Mouse (Mus musculus) limb, embryonic 14.5 days (tissue): ENCODE results near the gene Rer1. TPM values are rescaled to one million over a fixed set of nuclear protein-coding genes. Genes with fewer than 3 reads are reported as not detected.

Experiments
- ATAC-seq: fragments of 200-750 bp; cut with Nextera tagmentation; 2 replicates; pipeline ENCODE4 v1.8.0; 2017; ENCODE audit warnings: low read depth, moderate number of reproducible peaks, moderate TSS enrichment; ENCODE audit not compliant: low FRiP score
- DNase-seq: peaks from one replicate; pipeline ENCODE4 v3.0.0-alpha.2; 2015; ENCODE audit warnings: low spot score
- H3K27ac ChIP-seq: fragments of 300-500 bp; sonication (generic); replicated peaks from 2 replicates; pipeline ENCODE4 v1.5.1; 2014; ENCODE audit warnings: low read depth, mild to moderate bottlenecking, low read length, moderate library complexity, mixed read lengths
- H3K27me3 ChIP-seq: fragments of 300-500 bp; sonication (generic); 2 replicates; pipeline ENCODE4 v1.6.1; 2014; ENCODE audit warnings: low read length, mixed read lengths; ENCODE audit not compliant: control insufficient read depth, insufficient read depth
- H3K36me3 ChIP-seq: fragments of 300-500 bp; sonication (generic); 2 replicates; pipeline ENCODE4 v1.6.1; 2014; ENCODE audit warnings: mild to moderate bottlenecking, low read length, moderate library complexity, mixed read lengths; ENCODE audit not compliant: control insufficient read depth, insufficient read depth
- H3K4me1 ChIP-seq: fragments of 300-500 bp; sonication (generic); 2 replicates; pipeline ENCODE4 v1.6.1; 2014; ENCODE audit warnings: antibody characterized with exemption, low read length, mixed read lengths; ENCODE audit not compliant: control insufficient read depth, insufficient read depth
- H3K4me2 ChIP-seq: fragments of 300-500 bp; sonication (generic); replicated peaks from 2 replicates; pipeline ENCODE4 v1.6.1; 2014; ENCODE audit warnings: low read depth, mild to moderate bottlenecking, low read length, moderate library complexity; ENCODE audit not compliant: severe bottlenecking
- H3K4me3 ChIP-seq: fragments of 300-500 bp; sonication (generic); replicated peaks from 2 replicates; pipeline ENCODE4 v1.5.1; 2014; ENCODE audit warnings: low read length
- H3K9ac ChIP-seq: fragments of 300-500 bp; sonication (generic); 2 replicates; pipeline ENCODE4 v1.6.1; 2014; ENCODE audit warnings: mild to moderate bottlenecking, low read depth, low read length, moderate library complexity; ENCODE audit not compliant: severe bottlenecking
- H3K9me3 ChIP-seq: fragments of 300-500 bp; sonication (generic); 2 replicates; pipeline ENCODE4 v1.6.1; 2016; ENCODE audit warnings: low read length; ENCODE audit not compliant: control insufficient read depth
- POLR2A ChIP-seq: fragments of 200-500 bp; IDR thresholded peaks from 2 replicates; pipeline ENCODE4 v1.8.0; 2012; ENCODE audit warnings: inconsistent platforms, mild to moderate bottlenecking, moderate library complexity, borderline replicate concordance; ENCODE audit not compliant: insufficient read depth, insufficient read length; ENCODE audit errors: extremely low read depth
- WGBS: fragments of 180-500 bp; shearing (Covaris S2); extraction: QIAGEN DNeasy Blood & Tissue Kit; methylation state at CpG from one replicate; pipeline ENCODE4 v1.1.7; 2014; 5-methylcytosine and 5-hydroxymethylcytosine counted together
- polyA plus RNA-seq, 2 experiments: library from polyadenylated mRNA; depleted of rRNA in 1 of 2; stranded (reverse) in 1 of 2; unstranded in 1 of 2; fragments of >200 nt; fragmentation: Nextera tagmentation in 1 of 2; extraction: Ambion mirVana in 1 of 2; gene quantifications; 2 replicates each; pipeline versions ENCODE4 v1.2.1 to v1.2.3; 2012 to 2014

Rer1 gene
- polyA plus RNA-seq (2012; rRNA removed) (121 and 129 TPM in 2 replicates), polyA plus RNA-seq (2014; fragmentation: Nextera tagmentation; extraction: Ambion mirVana) (173 and 175 TPM in 2 replicates)

- peak within 1 kb of the TSS; percentile 92 for H3K4me3 ChIP-seq
- H3K27me3 ChIP-seq, result no peaks in the 10 kb centered on the region
- DNase-seq (peak; percentile 99), ATAC-seq (peak; percentile 98)
- H3K9ac ChIP-seq, result peak within 1 kb of the TSS; percentile 91
- peak within 1 kb of the TSS; percentile 91 for H3K27ac ChIP-seq
- H3K4me1 ChIP-seq, result peaks cover 18% of the 10 kb centered on the region
- H3K4me2 ChIP-seq, result peak within 1 kb of the TSS; percentile 95
- peak; percentile 47; the same call in 1 of the 2 replicates for TF ChIP-seq POLR2A
- H3K36me3 ChIP-seq, result peaks cover 37% of the 10 kb centered on the region
- no peaks in the 10 kb centered on the region for H3K9me3 ChIP-seq
- under 1% methylated on average over 64 of the region's 85 CpGs for WGBS
Observed at GRCm38 (mm10) chr4:155086108-155087024, at the start of gene Rer1, which contains the start of gene Morn1. Rer1 (minus strand) TSS chr4:155086382. Morn1 (plus strand) TSS chr4:155086577.

DNA sequence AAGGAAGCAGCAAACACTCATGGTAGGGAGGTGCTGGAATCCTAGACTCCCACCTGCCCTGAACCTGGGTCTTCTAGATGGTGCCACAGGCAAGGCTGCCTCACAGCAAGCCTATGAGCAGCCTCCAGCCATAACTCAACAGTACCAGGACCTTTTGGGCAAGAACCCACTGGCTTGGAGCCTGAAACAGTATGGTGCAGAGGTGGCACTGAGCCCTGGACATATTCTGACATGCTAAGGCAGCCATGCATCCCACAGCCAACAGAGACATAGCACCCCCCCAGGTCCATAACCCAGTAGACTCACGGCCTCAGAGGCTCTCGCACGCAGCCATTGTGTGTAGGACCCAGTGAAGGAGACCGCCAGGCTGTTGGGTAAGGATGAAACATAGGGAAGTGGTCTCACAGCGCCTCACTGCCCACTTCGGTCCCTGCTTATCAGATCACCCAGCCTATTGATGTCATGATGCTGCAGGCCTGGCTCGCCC lies 48.5 kb upstream of the Rer1 start:
- Histone ChIP-seq H3K9ac (0 out of 2 replicates have a peak overlapping the region, but pooled peaks have one; percentile 16), H3K4me3 (no peak overlapping the region), H3K9me3 (no peaks in the 10 kb centered on the region), H3K36me3 (no peaks in the 10 kb centered on the region), H3K4me2 (peak overlapping the region; percentile 26; the same call in 1 of the 2 replicates), H3K27me3 (no peaks in the 10 kb centered on the region), H3K4me1 (peaks cover 68% of the 10 kb centered on the region), H3K27ac (peak overlapping the region; percentile 88)
- ATAC-seq (no peak), DNase-seq (no peak)
- TF ChIP-seq POLR2A, result no peak
- WGBS, result 70% methylated on average over 7 of the region's 7 CpGs

GRCm38 (mm10) chr4:155133658-155134417 lies 47.7 kb upstream of the Rer1 start:
- H3K27me3 ChIP-seq, result no peaks in the 10 kb centered on the region
- peak overlapping the region; percentile 88 for H3K27ac ChIP-seq
- no peaks in the 10 kb centered on the region for H3K36me3 ChIP-seq
- H3K4me1 ChIP-seq, result peaks cover 68% of the 10 kb centered on the region
- 13% methylated on average over 20 of the region's 20 CpGs for WGBS
- peak overlapping the region; percentile 26; the same call in 1 of the 2 replicates for H3K4me2 ChIP-seq
- H3K4me3 ChIP-seq, result no peak overlapping the region
- H3K9me3 ChIP-seq, result no peaks in the 10 kb centered on the region
- DNase-seq (peak; percentile 81), ATAC-seq (peak; percentile 68)
- TF ChIP-seq POLR2A, result no peak
- 0 out of 2 replicates have a peak overlapping the region, but pooled peaks have one; percentile 16 for H3K9ac ChIP-seq

DNA sequence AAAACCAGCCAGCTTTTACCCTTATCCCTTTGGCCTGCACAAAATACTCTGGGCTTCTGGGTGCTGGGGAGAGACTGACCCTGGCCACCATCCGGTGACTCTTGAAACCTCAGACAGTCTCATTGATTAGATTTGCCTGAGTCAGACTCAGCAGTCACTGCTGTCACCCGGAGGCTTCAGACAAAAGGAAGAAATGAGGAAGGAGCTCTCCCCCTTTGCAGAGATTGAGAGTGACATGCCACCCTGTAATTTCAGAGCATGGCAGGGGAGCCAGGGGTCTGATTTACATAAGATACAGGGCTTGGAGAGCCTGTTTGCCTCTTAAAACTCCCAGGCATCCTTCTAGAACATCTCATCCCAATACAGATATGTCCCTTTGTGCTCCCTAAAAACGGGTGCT lies 47.0 kb upstream of the Rer1 start:
- Histone ChIP-seq H3K9ac (no peak overlapping the region), H3K4me2 (no peak overlapping the region), H3K4me3 (no peak overlapping the region), H3K36me3 (no peaks in the 10 kb centered on the region), H3K4me1 (peaks cover 63% of the 10 kb centered on the region), H3K27me3 (no peaks in the 10 kb centered on the region), H3K9me3 (no peaks in the 10 kb centered on the region), H3K27ac (peak overlapping the region; percentile 88)
- DNase-seq, result no peak
- ATAC-seq, result no peak
- no peak for TF ChIP-seq POLR2A
- 41% methylated on average over 3 of the region's 3 CpGs for WGBS

DNA sequence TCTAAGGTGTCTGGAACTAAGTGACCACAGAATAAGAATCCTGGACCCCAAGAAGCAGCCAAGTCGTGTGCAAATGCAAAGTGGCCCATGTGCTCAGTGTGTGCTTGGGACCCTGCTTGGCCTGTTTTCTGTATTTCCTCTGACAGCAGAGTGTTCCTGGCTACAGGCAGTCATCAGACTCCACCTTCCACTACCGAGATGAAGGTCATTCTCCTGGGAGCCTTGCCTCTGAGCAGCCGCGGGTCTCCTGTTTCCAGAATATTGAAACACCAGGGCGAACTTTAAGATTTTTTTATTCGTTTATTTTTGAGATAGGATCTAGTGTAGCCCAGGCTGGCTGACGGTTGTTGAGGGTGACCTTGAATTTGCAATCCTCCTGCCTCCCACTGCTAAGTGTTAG lies 44.4 kb upstream of the Rer1 start:
- peak overlapping the region; percentile 76 for H3K27ac ChIP-seq
- no peaks in the 10 kb centered on the region for H3K27me3 ChIP-seq
- 72% methylated on average over 7 of the region's 7 CpGs for WGBS
- no peak for ATAC-seq
- H3K4me3 ChIP-seq, result no peak overlapping the region
- H3K4me1 ChIP-seq, result peaks cover 49% of the 10 kb centered on the region
- no peak overlapping the region for H3K9ac ChIP-seq
- DNase-seq, result no peak
- no peak for TF ChIP-seq POLR2A
- H3K4me2 ChIP-seq, result no peak overlapping the region
- H3K36me3 ChIP-seq, result no peaks in the 10 kb centered on the region
- H3K9me3 ChIP-seq, result no peaks in the 10 kb centered on the region
